Mouse (Mus musculus) E14TG2a.4 (cell line): Measurements from ENCODE around the gene Pold2.

Source experiments
- H3K27me3 ChIP-seq: 2 replicates; pipeline ENCODE4 v1.6.1; 2014; ENCODE audit warnings: low read length, control low read depth; ENCODE audit not compliant: insufficient read depth
- H3K36me3 ChIP-seq: 2 replicates; pipeline ENCODE4 v1.6.1; 2014; ENCODE audit warnings: low read length, control low read depth; ENCODE audit not compliant: insufficient read depth
- H3K4me1 ChIP-seq: replicated peaks from 2 replicates; pipeline ENCODE4 v1.6.1; 2014; ENCODE audit warnings: low read depth, low read length, control low read depth
- H3K4me3 ChIP-seq: replicated peaks from 2 replicates; pipeline ENCODE4 v1.5.1; 2014; ENCODE audit warnings: mild to moderate bottlenecking, low read length
- H3K9me3 ChIP-seq: 2 replicates; pipeline ENCODE4 v1.6.1; 2014; ENCODE audit warnings: low read length, control low read depth
- CTCF ChIP-seq: conservative IDR thresholded peaks from 2 replicates; pipeline ENCODE4 v1.5.1; 2014; ENCODE audit warnings: low read length
- NANOG ChIP-seq: IDR thresholded peaks from 2 replicates; pipeline ENCODE4 v1.6.1; 2014; ENCODE audit warnings: borderline replicate concordance, low read length, mixed read lengths
- POU5F1 ChIP-seq: IDR thresholded peaks from 2 replicates; pipeline ENCODE4 v1.6.1; 2014; ENCODE audit warnings: low read length, borderline replicate concordance

Gene Pold2

DNA sequence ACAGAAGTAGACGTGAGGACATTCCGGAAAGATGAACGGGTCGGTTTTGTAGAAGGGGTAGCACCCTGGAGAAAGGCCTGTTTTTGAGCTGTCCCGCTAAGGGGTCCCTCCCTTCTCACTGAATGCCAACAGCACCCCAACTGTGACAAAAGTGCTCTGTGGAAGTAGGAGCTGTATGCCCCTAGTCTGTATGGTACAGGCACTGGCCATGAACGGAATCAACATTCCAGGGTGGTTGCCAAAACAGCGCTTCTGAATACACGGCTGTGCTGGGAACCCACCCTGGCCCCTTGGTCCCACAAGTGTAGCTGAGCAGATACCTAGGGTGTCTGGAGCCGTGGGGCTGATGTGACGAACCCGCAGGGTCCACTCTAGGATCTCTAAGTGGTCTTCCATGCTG is 5.4 kb downstream of the Pold2 start:
- Histone ChIP-seq H3K27me3 (no peaks in the 10 kb centered on the region), H3K36me3 (peaks cover 92% of the 10 kb centered on the region), H3K9me3 (no peaks in the 10 kb centered on the region), H3K4me1 (peaks cover 68% of the 10 kb centered on the region), H3K4me3 (no peak overlapping the region)
- TF ChIP-seq POU5F1: no peak
- TF ChIP-seq CTCF: no peak
- TF ChIP-seq NANOG: no peak

DNA sequence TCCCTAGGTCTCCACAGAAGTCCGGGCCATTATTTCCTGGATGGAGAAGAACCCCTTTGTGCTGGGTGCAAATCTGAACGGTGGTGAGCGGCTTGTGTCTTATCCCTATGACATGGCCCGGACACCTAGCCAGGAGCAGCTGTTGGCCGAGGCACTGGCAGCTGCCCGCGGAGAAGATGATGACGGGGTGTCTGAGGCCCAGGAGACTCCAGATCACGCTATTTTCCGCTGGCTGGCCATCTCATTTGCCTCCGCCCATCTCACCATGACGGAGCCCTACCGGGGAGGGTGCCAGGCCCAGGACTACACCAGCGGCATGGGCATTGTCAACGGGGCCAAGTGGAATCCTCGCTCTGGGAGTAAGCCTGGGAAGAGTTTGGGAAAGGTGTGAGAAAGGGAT is 8.0 kb downstream of the Pold2 start:
- Histone ChIP-seq H3K36me3 (peaks cover 81% of the 10 kb centered on the region), H3K4me3 (no peak overlapping the region), H3K4me1 (peaks cover 52% of the 10 kb centered on the region), H3K27me3 (0 out of 2 replicates have a peak, but pooled peaks cover 6% of the 10 kb centered on the region), H3K9me3 (no peaks in the 10 kb centered on the region)
- TF ChIP-seq CTCF: no peak
- TF ChIP-seq POU5F1: no peak
- TF ChIP-seq NANOG: no peak

DNA sequence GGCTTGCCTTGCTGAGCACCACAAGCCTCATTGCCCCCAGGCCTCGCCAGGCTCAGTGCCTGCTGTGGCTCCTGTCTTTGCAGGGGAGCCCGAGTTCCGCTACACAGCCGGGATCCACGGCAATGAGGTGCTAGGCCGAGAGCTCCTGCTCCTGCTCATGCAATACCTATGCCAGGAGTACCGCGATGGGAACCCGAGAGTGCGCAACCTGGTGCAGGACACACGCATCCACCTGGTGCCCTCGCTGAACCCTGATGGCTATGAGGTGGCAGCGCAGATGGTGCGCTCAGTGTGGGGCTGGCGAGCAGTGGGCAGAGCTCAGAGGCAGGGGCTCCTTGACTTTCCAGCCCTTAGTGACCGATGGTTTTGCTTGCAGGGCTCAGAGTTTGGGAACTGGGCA is 8.8 kb downstream of the Pold2 start:
- Histone ChIP-seq H3K9me3 (no peaks in the 10 kb centered on the region), H3K36me3 (peaks cover 81% of the 10 kb centered on the region), H3K4me1 (peaks cover 47% of the 10 kb centered on the region), H3K4me3 (peak overlapping the region; percentile 26), H3K27me3 (peaks cover 12% of the 10 kb centered on the region)
- no peak for TF ChIP-seq POU5F1
- no peak for TF ChIP-seq CTCF
- TF ChIP-seq NANOG: no peak

GRCm38 (mm10) chr11:5868324-5868723 is 9.8 kb downstream of the Pold2 start:
- H3K36me3 ChIP-seq: peaks cover 72% of the 10 kb centered on the region
- no peak overlapping the region for H3K4me3 ChIP-seq
- peaks cover 22% of the 10 kb centered on the region for H3K27me3 ChIP-seq
- H3K9me3 ChIP-seq: no peaks in the 10 kb centered on the region
- H3K4me1 ChIP-seq: peaks cover 37% of the 10 kb centered on the region
- no peak for TF ChIP-seq CTCF
- no peak for TF ChIP-seq POU5F1
- no peak for TF ChIP-seq NANOG

GRCm38 (mm10) chr11:5867196-5867595 is 10.9 kb downstream of the Pold2 start:
- Histone ChIP-seq H3K9me3 (no peaks in the 10 kb centered on the region), H3K4me1 (peaks cover 43% of the 10 kb centered on the region), H3K4me3 (no peak overlapping the region), H3K27me3 (peaks cover 33% of the 10 kb centered on the region), H3K36me3 (peaks cover 60% of the 10 kb centered on the region)
- TF ChIP-seq POU5F1 (no peak), NANOG (no peak), CTCF (no peak)

DNA sequence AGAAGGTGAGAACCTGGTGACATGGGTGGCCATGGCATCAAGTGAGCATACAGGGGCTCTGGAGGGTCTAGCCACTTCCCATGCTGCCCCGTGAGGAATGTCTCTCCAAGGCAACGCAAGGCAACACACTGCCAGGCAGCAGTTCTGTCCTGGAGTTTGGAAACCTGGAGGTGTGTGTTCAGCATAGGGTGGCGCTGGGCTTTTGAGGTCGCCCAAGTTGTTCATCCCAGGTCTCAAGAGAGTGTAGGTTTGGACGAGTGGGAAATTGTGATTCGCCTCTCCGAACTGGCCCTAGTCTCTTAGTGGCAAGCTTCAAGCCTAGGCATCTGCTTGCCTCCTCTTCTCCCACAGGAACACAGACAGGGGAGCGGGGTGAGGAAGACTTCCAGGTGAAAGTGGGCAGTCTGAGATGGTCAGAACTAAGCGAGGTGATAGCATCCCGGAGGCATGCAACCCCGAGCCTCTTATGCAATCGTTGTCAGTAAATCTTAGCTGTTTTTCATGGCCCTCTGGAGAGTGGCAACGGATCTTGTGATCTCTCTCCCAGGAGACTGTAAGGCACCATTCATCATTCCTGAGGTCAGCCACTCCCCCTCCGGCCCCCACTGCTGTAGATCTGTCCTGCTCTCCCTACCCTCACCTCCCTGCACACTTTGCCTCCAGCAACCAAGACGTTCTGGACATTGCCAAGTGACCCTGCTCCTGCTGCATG is 15.5 kb downstream of the Pold2 start:
- TF ChIP-seq NANOG (no peak), CTCF (no peak), POU5F1 (no peak)
- peaks cover 32% of the 10 kb centered on the region for H3K4me1 ChIP-seq

GRCm38 (mm10) chr11:5861678-5862393 is 16.3 kb downstream of the Pold2 start, which contains the start of gene Aebp1:
Gene Aebp1, plus strand, starts transcription at chr11:5861947.
- no peak for TF ChIP-seq CTCF
- Histone ChIP-seq H3K4me3 (peak within 1 kb of the TSS; percentile 81), H3K4me1 (peaks cover 26% of the 10 kb centered on the region), H3K9me3 (no peaks in the 10 kb centered on the region), H3K27me3 (peaks cover 65% of the 10 kb centered on the region), H3K36me3 (peaks cover 17% of the 10 kb centered on the region)

More for the DNA sequence above, 15.5 kb downstream of the Pold2 start:
- H3K4me3 ChIP-seq: peak overlapping the region; percentile 81
- no peaks in the 10 kb centered on the region for H3K9me3 ChIP-seq
- peaks cover 17% of the 10 kb centered on the region for H3K36me3 ChIP-seq
- peaks cover 65% of the 10 kb centered on the region for H3K27me3 ChIP-seq

GRCm38 (mm10) chr11:5860639-5861038 is 17.5 kb downstream of the Pold2 start:
- Histone ChIP-seq H3K4me3 (no peak overlapping the region), H3K4me1 (peaks cover 38% of the 10 kb centered on the region), H3K36me3 (peaks cover 14% of the 10 kb centered on the region), H3K27me3 (peaks cover 63% of the 10 kb centered on the region), H3K9me3 (no peaks in the 10 kb centered on the region)
- TF ChIP-seq NANOG (no peak), POU5F1 (no peak), CTCF (no peak)
